Mouse (Mus musculus) midbrain, embryonic 13.5 days (tissue): Measurements from ENCODE around the gene Chaf1b. TPM values are rescaled to one million over a fixed set of nuclear protein-coding genes. Genes with fewer than 3 reads are reported as not detected.

Experiments used
- ATAC-seq: fragments of 200-750 bp; cut with Nextera tagmentation; 2 replicates; pipeline ENCODE4 v1.8.0; 2017; ENCODE audit warnings: mild to moderate bottlenecking, moderate TSS enrichment, moderate library complexity
- H3K27ac ChIP-seq: fragments of 300-500 bp; sonication (generic); 2 replicates; pipeline ENCODE4 v1.5.1; 2015; ENCODE audit warnings: inconsistent platforms, mild to moderate bottlenecking, moderate library complexity
- H3K27me3 ChIP-seq: fragments of 300-500 bp; sonication (generic); 2 replicates; pipeline ENCODE4 v1.6.1; 2015; ENCODE audit warnings: mild to moderate bottlenecking, inconsistent platforms
- H3K36me3 ChIP-seq: fragments of 300-500 bp; sonication (generic); 2 replicates; pipeline ENCODE4 v1.6.1; 2015; ENCODE audit warnings: mild to moderate bottlenecking, inconsistent platforms
- H3K4me1 ChIP-seq: fragments of 300-500 bp; sonication (generic); replicated peaks from 2 replicates; pipeline ENCODE4 v1.6.1; 2015; ENCODE audit warnings: inconsistent platforms
- H3K4me2 ChIP-seq: fragments of 300-500 bp; sonication (generic); replicated peaks from 2 replicates; pipeline ENCODE4 v1.6.1; 2015; ENCODE audit warnings: moderate library complexity, mild to moderate bottlenecking, inconsistent platforms
- H3K4me3 ChIP-seq: fragments of 300-500 bp; sonication (generic); replicated peaks from 2 replicates; pipeline ENCODE4 v1.5.1; 2015; ENCODE audit warnings: mild to moderate bottlenecking, inconsistent platforms
- H3K9ac ChIP-seq: fragments of 300-500 bp; sonication (generic); replicated peaks from 2 replicates; pipeline ENCODE4 v1.6.1; 2015; ENCODE audit warnings: mild to moderate bottlenecking, inconsistent platforms
- H3K9me3 ChIP-seq: fragments of 300-500 bp; sonication (generic); 2 replicates; pipeline ENCODE4 v1.6.1; 2016; ENCODE audit warnings: mild to moderate bottlenecking, inconsistent platforms
- WGBS: fragments of 180-500 bp; shearing (Covaris S2); methylation state at CpG from one replicate; pipeline ENCODE4 v1.1.7; 2015; 5-methylcytosine and 5-hydroxymethylcytosine counted together
- polyA plus RNA-seq: library from polyadenylated mRNA; unstranded; fragments of >200 nt; fragmentation: Nextera tagmentation; extraction: Ambion mirVana; gene quantifications from 2 replicates; pipeline ENCODE4 v1.2.1, GENCODE M21; 2015

The Chaf1b gene
- polyA plus RNA-seq, 1 experiment from 2014 or later, result 32.3 TPM

DNA sequence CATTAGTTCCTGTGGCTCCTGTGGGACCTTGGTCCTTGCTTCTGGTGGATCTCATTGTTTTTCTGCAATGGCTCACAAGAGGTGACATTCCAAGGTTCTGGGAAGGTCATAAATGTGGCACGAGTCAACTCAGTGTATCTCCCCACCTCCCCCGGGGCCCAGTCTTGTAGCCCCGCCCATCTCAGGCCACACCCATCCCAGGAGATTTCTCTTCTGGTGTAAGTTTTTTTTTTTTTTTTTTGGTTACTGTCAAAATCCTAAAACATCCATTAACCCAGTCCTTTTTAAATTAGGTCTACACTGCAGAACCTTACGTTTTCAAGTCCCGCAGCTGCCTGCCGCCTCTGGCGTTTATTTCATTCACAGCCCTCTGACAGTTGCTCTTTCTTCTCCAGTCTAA is 51.3 kb downstream of the Chaf1b start:
- H3K27me3 ChIP-seq, result peaks cover 48% of the 10 kb centered on the region

GRCm38 (mm10) chr16:93938400-93938846 is 54.7 kb downstream of the Chaf1b start:
- peaks cover 56% of the 10 kb centered on the region for H3K27me3 ChIP-seq
- no peak for ATAC-seq

More for the DNA sequence above, 51.3 kb downstream of the Chaf1b start:
- no peaks in the 10 kb centered on the region for H3K9me3 ChIP-seq
- H3K4me3 ChIP-seq, result no peak overlapping the region
- no peak overlapping the region for H3K4me2 ChIP-seq
- peaks cover 5% of the 10 kb centered on the region; the same call in 1 of the 2 replicates for H3K4me1 ChIP-seq
- H3K36me3 ChIP-seq, result no peaks in the 10 kb centered on the region
- no peak overlapping the region for H3K27ac ChIP-seq
- WGBS, result 25% methylated on average over 7 of the region's 7 CpGs
- ATAC-seq, result no peak
- no peak overlapping the region for H3K9ac ChIP-seq

GRCm38 (mm10) chr16:93939961-93940360 is 56.3 kb downstream of the Chaf1b start:
- 82% methylated on average over 4 of the region's 4 CpGs for WGBS
- no peak overlapping the region for H3K4me3 ChIP-seq
- no peak overlapping the region for H3K9ac ChIP-seq
- peaks cover 5% of the 10 kb centered on the region; the same call in 1 of the 2 replicates for H3K4me1 ChIP-seq
- H3K27ac ChIP-seq, result no peak overlapping the region
- peaks cover 45% of the 10 kb centered on the region for H3K27me3 ChIP-seq
- H3K4me2 ChIP-seq, result no peak overlapping the region
- H3K36me3 ChIP-seq, result no peaks in the 10 kb centered on the region
- ATAC-seq, result no peak
- no peaks in the 10 kb centered on the region for H3K9me3 ChIP-seq

More at GRCm38 (mm10) chr16:93938400-93938846, 54.7 kb downstream of the Chaf1b start:
- peaks cover 5% of the 10 kb centered on the region; the same call in 1 of the 2 replicates for H3K4me1 ChIP-seq
- peak overlapping the region; percentile 22; the same call in 1 of the 2 replicates for H3K4me3 ChIP-seq
- WGBS, result 10% methylated on average over 16 of the region's 16 CpGs
- peak overlapping the region; percentile 56 for H3K4me2 ChIP-seq
- no peak overlapping the region for H3K9ac ChIP-seq
- no peak overlapping the region for H3K27ac ChIP-seq
- no peaks in the 10 kb centered on the region for H3K9me3 ChIP-seq
- no peaks in the 10 kb centered on the region for H3K36me3 ChIP-seq

GRCm38 (mm10) chr16:93941781-93942567 is 58.3 kb downstream of the Chaf1b start:
- 80% methylated on average over 10 of the region's 10 CpGs for WGBS
- Histone ChIP-seq H3K4me1 (peaks cover 5% of the 10 kb centered on the region; the same call in 1 of the 2 replicates), H3K9me3 (no peaks in the 10 kb centered on the region), H3K27ac (no peak overlapping the region), H3K36me3 (no peaks in the 10 kb centered on the region), H3K4me2 (no peak overlapping the region), H3K27me3 (peaks cover 25% of the 10 kb centered on the region), H3K9ac (no peak overlapping the region), H3K4me3 (no peak overlapping the region)
- no peak for ATAC-seq

DNA sequence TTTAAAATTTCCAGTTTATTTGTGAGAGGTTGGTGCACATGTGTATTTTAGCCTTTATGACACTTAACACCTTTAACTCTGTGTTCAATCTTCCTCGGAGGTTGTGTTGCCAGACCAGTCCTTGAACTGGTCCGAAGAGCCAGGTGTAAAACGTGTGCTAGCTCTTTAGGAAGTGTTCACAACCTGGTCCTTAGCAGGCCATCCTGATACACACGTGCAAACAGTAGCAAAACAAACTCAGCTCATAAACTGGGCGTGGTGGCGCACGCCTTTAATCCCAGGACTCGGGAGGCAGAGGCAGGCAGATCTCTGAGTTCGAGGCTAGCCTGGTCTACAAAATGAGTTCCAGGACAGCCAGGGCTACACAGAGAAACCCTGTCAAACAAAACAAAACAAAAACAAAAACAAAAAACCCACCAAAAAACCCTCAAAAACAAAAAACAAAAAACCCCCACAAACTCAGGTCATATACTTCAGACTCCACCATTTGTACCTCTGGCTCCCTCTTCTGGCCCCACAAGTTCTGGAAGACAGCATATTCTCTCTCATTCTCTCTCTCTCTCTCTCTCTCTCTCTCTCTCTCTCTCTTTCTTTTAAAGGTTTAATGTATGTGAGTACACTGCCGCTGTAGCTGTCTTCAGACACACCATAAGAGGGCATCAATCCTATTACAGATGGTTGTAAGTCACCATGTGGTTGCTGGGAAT is 59.2 kb downstream of the Chaf1b start:
- no peak for ATAC-seq
- WGBS, result 93% methylated on average over 10 of the region's 10 CpGs
- Histone ChIP-seq H3K36me3 (no peaks in the 10 kb centered on the region), H3K4me3 (no peak overlapping the region), H3K4me1 (peaks cover 5% of the 10 kb centered on the region; the same call in 1 of the 2 replicates), H3K27ac (no peak overlapping the region), H3K9ac (no peak overlapping the region), H3K4me2 (no peak overlapping the region), H3K9me3 (no peaks in the 10 kb centered on the region), H3K27me3 (peaks cover 15% of the 10 kb centered on the region; the same call in 1 of the 2 replicates)

DNA sequence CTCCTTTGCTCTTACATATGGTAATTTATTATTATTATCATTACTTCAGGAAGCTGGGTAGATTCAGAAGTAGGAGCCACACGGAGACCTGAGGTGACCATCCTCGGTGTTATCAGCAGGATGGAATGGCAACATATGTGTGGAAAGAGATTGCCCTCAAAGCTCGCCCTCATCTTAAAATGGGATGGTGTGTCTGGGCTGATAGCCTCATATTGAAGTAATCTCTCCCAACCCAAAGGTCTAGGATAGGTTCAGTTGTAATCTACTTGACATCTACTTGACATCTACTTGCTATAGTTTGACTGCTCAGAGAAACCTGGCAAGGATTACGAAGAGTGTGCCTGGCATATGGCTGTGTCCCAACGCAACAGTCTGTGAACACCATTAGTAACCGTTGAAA is 60.6 kb downstream of the Chaf1b start:
- H3K36me3 ChIP-seq, result no peaks in the 10 kb centered on the region
- H3K4me1 ChIP-seq, result no peaks in the 10 kb centered on the region
- no peak overlapping the region for H3K9ac ChIP-seq
- no peaks in the 10 kb centered on the region for H3K9me3 ChIP-seq
- no peak overlapping the region for H3K4me2 ChIP-seq
- no peak overlapping the region for H3K27ac ChIP-seq
- 0 out of 2 replicates have a peak, but pooled peaks cover 10% of the 10 kb centered on the region for H3K27me3 ChIP-seq
- ATAC-seq, result no peak
- 93% methylated on average over 6 of the region's 6 CpGs for WGBS
- no peak overlapping the region for H3K4me3 ChIP-seq

GRCm38 (mm10) chr16:93947396-93947795 is 63.7 kb downstream of the Chaf1b start:
- no peak overlapping the region for H3K4me2 ChIP-seq
- WGBS, result 91% methylated on average over 4 of the region's 4 CpGs
- no peak for ATAC-seq

More at GRCm38 (mm10) chr16:93947396-93947795, 63.7 kb downstream of the Chaf1b start:
- Histone ChIP-seq H3K27ac (no peak overlapping the region), H3K9me3 (no peaks in the 10 kb centered on the region), H3K27me3 (no peaks in the 10 kb centered on the region), H3K36me3 (no peaks in the 10 kb centered on the region), H3K4me1 (no peaks in the 10 kb centered on the region), H3K9ac (no peak overlapping the region), H3K4me3 (no peak overlapping the region)

Other genes with a start within 250 kb of the Chaf1b start
- gene Cbr3, start 200.7 kb upstream of the Chaf1b start, polyA plus RNA-seq, result 0.27 and 0.80 TPM in 2 replicates
- gene Dop1b, start 172.0 kb upstream of the Chaf1b start, polyA plus RNA-seq, result 29.6 and 32.4 TPM in 2 replicates
- gene Morc3, start 51.8 kb upstream of the Chaf1b start, polyA plus RNA-seq, result 32.7 and 39.2 TPM in 2 replicates
- gene Cldn14, start 124.9 kb downstream of the Chaf1b start, polyA plus RNA-seq, result not detected in 2 replicates
- 0.24 and 0.44 TPM in 2 replicates for gene Sim2, start 201.0 kb downstream of the Chaf1b start, polyA plus RNA-seq